Mouse (Mus musculus): ENCODE results near the gene Pex6.

Pex6 gene

GRCm38 (mm10) chr17:46710959-46711597, at the start of gene Pex6:
Pex6 (plus strand) TSS chr17:46711463.
- DNase-seq: peak; percentile 92

- peak; percentile 81 for DNase-seq
Measured at GRCm38 (mm10) chr17:46661981-46662380, 49.3 kb upstream of the Pex6 start.

GRCm38 (mm10) chr17:46662730-46663129, 48.5 kb upstream of the Pex6 start:
- DNase-seq: peak; percentile 86

- no peak for DNase-seq
Measured at GRCm38 (mm10) chr17:46667712-46668111, 43.6 kb upstream of the Pex6 start.

DNA sequence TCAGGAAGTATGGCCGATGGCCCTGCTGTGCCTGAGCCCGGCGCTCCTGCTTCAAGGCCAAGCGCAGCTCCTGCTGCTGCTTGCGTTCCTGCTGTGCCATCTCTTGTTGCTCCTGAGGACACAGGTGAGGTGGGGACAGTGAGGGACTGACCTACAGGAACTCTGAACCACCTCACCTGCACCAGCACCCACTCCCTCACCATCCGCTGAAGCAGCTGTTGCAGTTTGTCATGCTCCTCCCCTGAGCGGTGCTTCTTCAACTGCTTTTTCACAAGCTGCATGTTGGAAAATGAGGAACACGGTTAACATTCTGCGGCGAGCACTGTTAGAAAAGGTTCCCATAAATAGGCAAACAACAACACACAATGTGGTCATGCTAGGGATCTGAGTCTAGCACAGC, 41.4 kb upstream of the Pex6 start:
- no peak for DNase-seq

DNA sequence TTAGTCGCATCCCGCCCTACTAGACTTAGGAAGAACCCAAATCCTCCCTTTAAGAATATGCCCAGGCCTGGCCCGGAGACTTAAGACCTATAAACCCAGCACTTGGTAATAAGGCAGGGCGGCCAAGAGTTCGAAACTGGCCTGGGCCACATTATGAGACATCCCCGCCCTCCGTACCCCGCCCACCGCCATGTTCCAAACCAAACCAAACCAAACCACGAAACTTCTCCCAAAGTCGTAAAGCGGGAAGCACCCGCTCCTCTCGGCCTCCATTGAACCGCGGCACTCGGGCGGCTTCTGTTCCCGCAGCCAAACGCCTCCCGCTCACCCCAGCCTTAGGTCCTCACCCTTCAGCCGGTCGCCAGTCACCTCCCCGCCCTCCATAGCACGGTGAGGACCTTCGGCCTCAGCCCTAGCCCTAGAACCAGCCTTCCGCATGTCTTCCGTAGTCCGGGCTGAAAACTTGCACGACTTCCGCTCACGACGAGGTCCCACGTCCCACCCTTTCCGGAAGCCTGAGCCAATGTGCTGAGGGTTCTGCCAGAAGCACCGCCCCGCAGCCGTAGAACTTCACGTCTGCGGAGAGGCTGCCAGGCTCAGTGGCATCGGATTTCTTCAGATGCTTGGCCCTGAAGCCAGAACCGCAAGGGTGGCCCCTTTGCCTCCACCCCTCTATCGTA, 37.3 kb upstream of the Pex6 start, which contains the start of gene Rrp36:
TSS of gene Rrp36 (minus strand) at position 503 of the 680 bp plus-strand sequence.
- peak; percentile 82 for DNase-seq

DNA sequence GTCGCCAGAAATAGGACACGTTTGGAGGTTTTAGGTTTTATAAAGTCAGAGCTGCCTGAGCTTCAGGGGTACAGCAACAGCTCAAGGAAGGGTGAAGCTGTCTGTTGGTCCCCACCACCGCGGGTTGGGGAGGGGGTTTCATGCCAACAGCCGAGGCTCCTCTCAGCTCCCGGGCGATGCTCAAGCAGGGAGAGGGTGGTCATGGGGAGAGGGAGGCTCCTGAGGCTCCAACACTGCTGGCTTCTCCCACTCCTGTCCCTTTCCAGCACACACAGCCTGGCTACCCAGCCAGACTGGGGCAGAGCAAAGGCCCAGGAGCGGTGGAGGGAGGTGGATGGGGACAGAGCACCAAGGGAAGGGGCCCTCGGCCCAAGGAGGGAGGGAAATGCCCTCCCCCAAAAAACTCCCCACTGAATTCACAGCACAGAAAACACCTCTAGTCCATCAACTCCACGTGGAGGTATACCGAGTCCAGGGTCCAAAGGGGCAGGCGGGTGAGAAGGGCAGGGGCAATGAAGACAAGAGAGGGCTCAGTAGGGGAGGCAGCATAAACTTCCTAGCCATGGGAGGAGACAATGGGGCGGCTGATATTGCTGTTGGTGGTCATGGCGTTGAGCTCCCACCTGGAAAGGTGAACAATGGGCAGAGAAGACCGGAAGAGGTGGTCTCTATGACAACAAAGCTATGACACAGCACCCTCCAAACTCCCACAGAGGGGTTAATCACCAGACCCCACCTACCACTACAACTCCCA, 36.6 kb upstream of the Pex6 start:
- no peak for DNase-seq

GRCm38 (mm10) chr17:46678416-46678815, 32.8 kb upstream of the Pex6 start, which contains the start of gene Mea1:
Mea1 (plus strand) TSS chr17:46678793.
- peak; percentile 51 for DNase-seq

GRCm38 (mm10) chr17:46678911-46679310, 32.4 kb upstream of the Pex6 start:
- peak; percentile 47 for DNase-seq

GRCm38 (mm10) chr17:46679843-46680759, 31.2 kb upstream of the Pex6 start:
- DNase-seq: peak; percentile 73

- peak; percentile 96 for DNase-seq
Measured at GRCm38 (mm10) chr17:46680760-46681373, 30.4 kb upstream of the Pex6 start, which contains the start of gene Klhdc3. Klhdc3 (minus strand) TSS chr17:46680914.

GRCm38 (mm10) chr17:46681466-46682118, 29.7 kb upstream of the Pex6 start:
- DNase-seq: peak; percentile 73

DNA sequence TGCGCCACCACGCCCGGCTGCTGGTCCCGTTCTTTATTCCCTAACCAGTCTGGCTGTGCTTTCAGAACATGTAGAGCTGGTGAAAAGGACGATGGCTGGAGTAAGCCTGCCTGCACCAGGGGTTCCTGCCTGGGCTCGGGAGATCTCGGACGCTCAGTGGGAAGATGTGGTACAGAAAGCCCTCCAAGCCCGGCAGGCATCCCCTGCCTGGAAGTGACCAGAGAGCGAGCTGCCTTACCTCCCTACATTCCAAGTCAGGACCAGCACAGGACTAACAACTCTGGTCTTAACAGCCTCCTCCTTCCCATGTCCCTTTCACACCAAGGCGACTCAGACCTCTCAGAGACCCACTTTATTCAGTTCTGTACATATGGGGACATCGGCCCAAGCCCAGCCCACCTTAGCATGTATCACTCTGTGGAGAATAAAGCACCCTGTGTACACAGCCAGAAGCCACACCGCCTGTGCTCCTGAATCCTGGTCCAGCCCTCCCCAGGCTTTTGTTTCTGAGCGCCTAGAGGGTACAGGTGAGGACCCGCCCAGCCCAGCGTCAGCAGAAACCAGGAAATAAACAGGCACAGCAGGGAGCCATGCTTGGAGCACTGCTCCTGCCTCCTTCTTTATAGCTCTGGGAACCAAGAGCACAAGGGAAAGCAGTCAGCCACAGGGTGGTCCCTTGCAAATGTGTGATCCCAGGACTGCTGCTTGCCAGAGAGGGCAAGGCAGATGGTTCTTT, 28.4 kb upstream of the Pex6 start:
- DNase-seq: peak; percentile 50

DNA sequence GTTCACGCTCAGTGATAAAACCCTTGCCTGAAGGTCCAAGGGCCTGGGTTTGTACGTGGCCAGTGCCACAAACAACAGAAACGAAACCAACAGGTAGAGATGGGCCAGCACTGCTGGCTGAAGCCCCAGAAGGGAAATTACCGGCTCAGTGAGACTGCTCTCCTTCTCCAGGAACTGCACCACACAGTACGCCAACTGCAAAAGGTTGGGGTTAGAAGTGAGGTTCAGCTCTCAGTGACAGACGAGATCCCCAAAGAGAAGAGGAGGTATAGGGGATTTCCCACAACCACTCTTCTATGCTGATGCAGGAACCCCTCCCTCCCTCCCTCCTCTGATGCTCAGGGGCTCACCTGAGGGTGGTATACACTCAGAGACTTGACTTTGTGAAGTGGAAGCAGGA, 25.4 kb upstream of the Pex6 start:
- no peak for DNase-seq

- DNase-seq: no peak
Measured at GRCm38 (mm10) chr17:46690665-46691064, 20.6 kb upstream of the Pex6 start.

GRCm38 (mm10) chr17:46691390-46691789, 19.9 kb upstream of the Pex6 start:
- DNase-seq: no peak

DNA sequence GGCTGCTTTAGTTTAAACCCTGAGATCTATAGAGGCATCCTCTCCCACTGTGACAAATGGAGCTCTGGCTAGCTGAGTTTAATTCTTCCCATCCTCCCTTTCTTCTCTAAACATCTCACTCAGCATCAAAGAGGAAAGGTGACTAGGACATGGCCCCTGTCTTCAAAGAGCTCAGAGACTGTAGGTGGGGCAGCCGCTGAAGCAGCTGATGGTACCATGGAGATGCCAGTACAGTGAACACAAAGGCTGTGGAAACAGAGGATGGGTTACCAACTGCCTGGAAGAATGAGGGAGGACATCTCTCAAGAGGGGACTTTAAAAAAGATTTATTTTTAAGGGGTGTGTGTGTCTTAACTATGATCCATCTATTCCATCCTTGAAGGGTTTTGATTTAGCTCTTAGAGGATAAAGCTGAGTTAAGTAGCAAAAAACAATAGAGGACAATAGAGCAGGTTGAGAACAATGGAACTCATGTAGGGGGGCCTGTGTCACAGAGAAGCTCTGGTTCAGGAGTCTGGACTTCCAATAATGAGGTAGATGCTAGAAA, 16.7 kb upstream of the Pex6 start:
- DNase-seq: no peak

DNA sequence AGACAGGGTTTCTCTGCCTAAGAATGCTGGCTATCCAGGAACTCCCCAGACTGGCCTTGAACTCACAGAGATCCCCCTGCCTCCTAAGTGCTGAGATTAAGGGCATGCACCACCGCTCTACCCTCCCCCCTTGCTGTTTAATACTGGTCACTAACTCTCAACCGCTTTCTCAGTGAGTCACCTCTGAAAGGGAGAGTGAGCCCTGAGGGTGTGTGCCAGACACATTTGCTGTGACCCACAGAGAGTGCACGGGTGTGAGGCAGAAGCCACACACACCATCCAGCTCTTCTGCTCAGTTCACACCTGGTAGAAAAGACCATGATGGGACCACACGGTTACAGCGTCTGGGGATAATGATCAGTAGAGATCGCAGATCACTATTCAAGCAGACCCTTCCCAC, 12.7 kb upstream of the Pex6 start:
- DNase-seq: no peak

DNA sequence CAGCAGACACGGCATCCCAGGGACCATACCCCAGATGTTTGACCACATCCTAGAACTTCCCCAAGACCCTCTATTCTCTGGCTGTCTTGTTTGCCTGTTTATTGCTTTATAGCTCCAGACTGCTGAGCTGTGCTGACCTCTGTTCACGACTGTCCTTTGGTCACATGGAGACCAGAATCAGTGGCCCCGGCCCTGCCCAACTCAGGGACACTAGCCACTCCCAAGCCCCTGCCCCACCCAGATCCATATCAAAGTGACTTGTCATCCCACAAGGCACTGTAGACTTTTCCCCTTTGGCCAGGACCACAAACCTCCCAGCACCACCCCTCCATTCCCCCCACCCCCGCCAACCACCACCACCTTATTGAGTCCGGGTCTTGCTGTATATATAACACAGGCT, 12.0 kb upstream of the Pex6 start:
- DNase-seq: no peak

DNA sequence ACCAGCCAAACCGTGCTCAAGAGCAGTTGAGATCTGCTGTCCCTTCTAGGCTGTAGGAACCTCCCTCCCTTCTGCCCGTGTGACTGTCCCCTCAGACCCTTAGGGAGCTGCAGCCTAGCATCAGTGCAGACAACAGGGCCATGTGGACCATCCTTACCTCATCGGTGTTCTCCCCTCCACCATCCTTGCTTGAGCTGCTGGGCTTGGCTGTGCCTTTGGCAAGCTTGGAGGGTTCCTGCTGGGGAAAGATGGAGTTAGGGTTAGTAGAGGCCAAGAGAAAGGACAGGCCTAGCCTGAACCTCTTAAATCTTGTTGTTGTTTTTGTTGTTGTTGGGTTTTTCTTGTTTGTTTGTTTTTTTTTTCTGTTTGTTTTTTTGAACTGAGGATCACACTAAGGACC, 11.4 kb upstream of the Pex6 start:
- DNase-seq: no peak

- no peak for DNase-seq
Measured at GRCm38 (mm10) chr17:46701489-46701888, 9.8 kb upstream of the Pex6 start.

All from cerebellum, adult 9-10 months (tissue).